Mouse (Mus musculus) spleen, adult 2 months (tissue): ENCODE results near the gene Snw1.
A peak's percentile ranks its signal among the peaks of the same experiment; 100 is the strongest.

Experiments used
- CTCF ChIP-seq: fragments of 200-500 bp; IDR thresholded peaks from 2 replicates; pipeline ENCODE4 v1.5.1; 2011; ENCODE audit warnings: mild to moderate bottlenecking, inconsistent platforms; ENCODE audit not compliant: insufficient read depth, insufficient read length, insufficient replicate concordance; ENCODE audit errors: extremely low read depth
- POLR2A ChIP-seq: fragments of 200-500 bp; IDR thresholded peaks from 2 replicates; pipeline ENCODE4 v1.6.1; 2011; ENCODE audit warnings: low read depth, low read length, inconsistent platforms

DNA sequence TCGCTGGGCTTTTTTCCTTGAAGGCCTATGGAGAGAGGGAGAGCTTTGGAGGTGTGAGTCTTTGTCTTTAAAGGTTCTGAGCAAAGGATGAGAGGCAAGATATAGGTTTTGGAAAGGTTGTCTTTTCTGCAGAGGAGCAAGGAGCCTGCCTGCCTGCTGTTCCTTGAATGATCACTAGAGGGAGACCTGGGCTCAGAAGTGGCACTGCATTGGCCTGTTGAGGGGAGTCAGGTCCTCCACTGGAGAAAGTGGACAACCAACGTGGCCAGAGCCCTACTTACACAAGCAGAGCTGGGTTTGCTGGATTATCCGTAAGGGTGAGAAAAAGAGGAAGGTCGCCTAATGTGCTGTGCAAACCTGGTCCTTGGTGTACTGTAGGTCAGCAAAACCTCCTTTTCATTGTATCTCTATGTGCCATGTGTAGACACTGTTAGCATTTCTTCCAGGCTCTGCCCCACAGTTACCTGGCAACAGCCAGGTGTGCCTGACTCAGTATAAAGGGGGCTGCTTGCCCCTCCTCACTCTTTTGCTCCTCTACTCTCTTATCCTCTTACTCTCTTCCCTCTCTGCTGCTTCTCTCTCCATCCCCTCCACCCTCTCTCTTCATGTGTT is 58.8 kb downstream of the Snw1 start:
- TF ChIP-seq CTCF (peak; percentile 71; the same call in 1 of the 2 replicates), POLR2A (no peak)
